Mouse (Mus musculus): ENCODE results near the gene Rundc3a.

- no peak for TF ChIP-seq CTCF (IDR thresholded peaks at IDR 0.05; ENCODE audit: low read depth, low read length)
- no peak for TF ChIP-seq POLR2A (IDR thresholded peaks at IDR 0.05; ENCODE audit: borderline replicate concordance, low read depth, low read length)
These were observed 667 bp downstream of the Rundc3a start for GRCm38 (mm10) chr11:102393719-102394420.

All from bone marrow macrophage, adult 2 months (primary cell).